Mouse (Mus musculus) urinary bladder, postnatal 4 days (tissue): ENCODE data around the gene Gnai2.
"Not testable (repeated sequence)": the region's sequence is repeated elsewhere in the genome, so short reads cannot be mapped to it uniquely, and the experiment has no call there.

Experiments used
- DNase-seq, 2 experiments: peaks; one replicate each; pipeline ENCODE4 v3.0.0; 2021 to 2022; ENCODE audit warnings: low spot score in 2 of 2

Gene Gnai2

GRCm38 (mm10) chr9:107568331-107569261 is 66.6 kb downstream of the Gnai2 start:
- DNase-seq = peak; percentile 80 to 84

GRCm38 (mm10) chr9:107567702-107568319 is 67.4 kb downstream of the Gnai2 start, which contains the start of gene Hyal2:
Gene Hyal2 (plus strand): TSS chr9:107567945.
- no peak for DNase-seq

- DNase-seq = no peak
These were observed 68.3 kb downstream of the Gnai2 start for GRCm38 (mm10) chr9:107566855-107567254.

- DNase-seq = peak; percentile 66 to 86
These were observed 69.0 kb downstream of the Gnai2 start for GRCm38 (mm10) chr9:107566041-107566709.

GRCm38 (mm10) chr9:107565556-107565955 is 69.6 kb downstream of the Gnai2 start:
- not testable (repeated sequence) for DNase-seq
